ENCODE assay signal across 25 mouse cellular contexts in genomic region chr19:12838507-12838906, GRCm38 (mm10). TPM values are rescaled to one million over a fixed set of nuclear protein-coding genes. Genes with fewer than 3 reads are reported as not detected.
DNase-seq lines count a peak whose midpoint lies in the region; ATAC-seq lines count a peak whose summit lies in the region.
"Had no signal": no experiment of that assay in that cellular context is flagged by ENCODE, and none has a peak within 500 bp of the region (broad histone marks: within the 10 kb centered on the region; RNA-seq: fewer than 3 reads in every experiment).

No protein-coding gene starts in this region.

- no peaks in the 10 kb centered on the region for H3K36me3 ChIP-seq in midbrain, embryonic 10.5 days
- H3K36me3 ChIP-seq: G1E had no signal

- 81% methylated on average over 1 of the region's 1 CpGs for WGBS in midbrain, embryonic 10.5 days

- no peaks in the 10 kb centered on the region for H3K9me3 ChIP-seq in midbrain, embryonic 10.5 days (replicated peaks)
- H3K9me3 ChIP-seq: G1E had no signal

- no peak for DNase-seq in frontal cortex, postnatal 14 days (ENCODE audit: low spot score in 2 of 2)
- peak; percentile 7 to 20 for DNase-seq in frontal cortex, adult 2 months (ENCODE audit: extremely low spot score in 1 of 2, low spot score in 1 of 2)
- DNase-seq in frontal cortex, postnatal 25 days (ENCODE audit: low spot score in 2 of 2), result no peak
- peak; percentile 7 for DNase-seq in right cerebral cortex, adult 18-20 months
- no peak for DNase-seq in right cerebral cortex, postnatal 4 days
- DNase-seq in brain, adult 2 months (ENCODE audit: low read depth, low spot score), result peak; percentile 38
- no peak for DNase-seq in midbrain, embryonic 10.5 days (ENCODE audit: low spot score)
- DNase-seq: adrenal gland, adult 2 months; adrenal gland, adult 8-10 months; adrenal gland, postnatal 10 days; adrenal gland, postnatal 14 days; adrenal gland, postnatal 25 days; adrenal gland, postnatal 36 days; B cell, adult 2 months; cerebellum, adult 11 months; cerebellum, adult 11-12 months; cerebellum, adult 18-20 months had no signal

- ATAC-seq in frontal cortex, adult (ENCODE audit: low TSS enrichment), result peak; percentile 85
- ATAC-seq: activated CD4-positive, CD25-positive, alpha-beta regulatory T cell, adult 4 months; CD4-positive, CD25-positive, alpha-beta regulatory T cell, adult 4 months; Patski had no signal

- no peaks in the 10 kb centered on the region for H3K27me3 ChIP-seq in midbrain, embryonic 10.5 days (ENCODE audit: low read depth, poor library complexity, severe bottlenecking)
- H3K27me3 ChIP-seq: CH12.LX had no signal

- H3K4me1 ChIP-seq in midbrain, embryonic 10.5 days, result no peaks in the 10 kb centered on the region

- no peak overlapping the region for H3K4me3 ChIP-seq in midbrain, embryonic 10.5 days

- no peak overlapping the region for H3K27ac ChIP-seq in midbrain, embryonic 10.5 days (replicated peaks)

RNA-seq across cellular contexts. Expression of gene Gm5244, which starts 8.0 kb away (rescaled TPM):
- not detected in 2 replicates for polyA plus RNA-seq in frontal cortex, adult 2 months (2012; rRNA removed)
- polyA plus RNA-seq in midbrain, embryonic 10.5 days (2016; fragmentation: Nextera tagmentation; extraction: Ambion mirVana), result not detected in 2 replicates
- polyA plus RNA-seq: activated CD4-positive, CD25-positive, alpha-beta regulatory T cell, adult 4 months; adrenal gland, adult 2 months; brain, embryonic 14.5 days; C2C12; G1E; Patski had no signal

RNA-seq across cellular contexts. Expression of gene Olfr1444, which starts 18.6 kb away (rescaled TPM):
- polyA plus RNA-seq in frontal cortex, adult 2 months (2012; rRNA removed), result not detected in 2 replicates
- not detected in 2 replicates for polyA plus RNA-seq in midbrain, embryonic 10.5 days (2016; fragmentation: Nextera tagmentation; extraction: Ambion mirVana)
- polyA plus RNA-seq: adrenal gland, adult 2 months; brain, embryonic 14.5 days; C2C12; G1E; Patski had no signal

RNA-seq across cellular contexts. Expression of gene Lpxn, which starts 42.5 kb away (rescaled TPM):
- polyA plus RNA-seq in frontal cortex, adult 2 months (2012; rRNA removed), result 1.8 and 2.5 TPM in 2 replicates
- 1.2 TPM in 2 replicates for polyA plus RNA-seq in midbrain, embryonic 10.5 days (2016; fragmentation: Nextera tagmentation; extraction: Ambion mirVana)

RNA-seq across cellular contexts. Expression of gene Zfp91, which starts 42.6 kb away (rescaled TPM):
- polyA plus RNA-seq in frontal cortex, adult 2 months (2012; rRNA removed), result 46.6 and 50.8 TPM in 2 replicates
- polyA plus RNA-seq in midbrain, embryonic 10.5 days (2016; fragmentation: Nextera tagmentation; extraction: Ambion mirVana), result 13.3 and 15.6 TPM in 2 replicates

RNA-seq across cellular contexts. Expression of gene Olfr1445, which starts 45.1 kb away (rescaled TPM):
- not detected in 2 replicates for polyA plus RNA-seq in frontal cortex, adult 2 months (2012; rRNA removed)
- not detected in 2 replicates for polyA plus RNA-seq in midbrain, embryonic 10.5 days (2016; fragmentation: Nextera tagmentation; extraction: Ambion mirVana)
- polyA plus RNA-seq: activated CD4-positive, CD25-positive, alpha-beta regulatory T cell, adult 4 months; adrenal gland, adult 2 months; brain, embryonic 14.5 days; C2C12; CD4-positive, CD25-positive, alpha-beta regulatory T cell, adult 4 months; G1E; Patski had no signal

Comparison
In these comparisons a context has a peak if more than half of its experiments do, and no peak if none do; other contexts are left out.
1. DNase-seq: peak in frontal cortex, adult 2 months (2 of 2), right cerebral cortex, adult 18-20 months (single experiment) and brain, adult 2 months (single experiment); none in frontal cortex, postnatal 14 days (0 of 2), frontal cortex, postnatal 25 days (0 of 2), right cerebral cortex, postnatal 4 days (single experiment) and midbrain, embryonic 10.5 days (single experiment).